Mouse (Mus musculus) cortical plate, adult 2 months (tissue): Measurements from ENCODE around the gene Usp49. TPM values are rescaled to one million over a fixed set of nuclear protein-coding genes. Genes with fewer than 3 reads are reported as not detected.

Experiments used
- H3K27ac ChIP-seq: fragments of 200-500 bp; 2 replicates; pipeline ENCODE4 v1.5.1; 2012; ENCODE audit warnings: low read length, control low read depth, inconsistent platforms; ENCODE audit not compliant: insufficient read depth
- H3K4me1 ChIP-seq: fragments of 200-500 bp; 2 replicates; pipeline ENCODE4 v1.6.1; 2011; ENCODE audit warnings: low read length; ENCODE audit not compliant: control insufficient read depth, insufficient read depth
- H3K4me3 ChIP-seq: fragments of 200-500 bp; 2 replicates; pipeline ENCODE4 v1.5.1; 2011; ENCODE audit warnings: mild to moderate bottlenecking, low read length, control low read depth; ENCODE audit not compliant: insufficient read depth
- CTCF ChIP-seq: fragments of 200-500 bp; IDR thresholded peaks from 2 replicates; pipeline ENCODE4 v1.5.1; 2011; ENCODE audit warnings: mild to moderate bottlenecking, control low read depth, low read length; ENCODE audit not compliant: insufficient read depth; ENCODE audit errors: extremely low read depth
- POLR2A ChIP-seq: fragments of 200-500 bp; IDR thresholded peaks from 2 replicates; pipeline ENCODE4 v1.6.1; 2011; ENCODE audit warnings: mild to moderate bottlenecking, low read length, control low read depth; ENCODE audit not compliant: insufficient read depth; ENCODE audit errors: extremely low read depth
- polyA plus RNA-seq: library from polyadenylated mRNA; depleted of rRNA; stranded (reverse); fragments of >200 nt; gene quantifications from 2 replicates; pipeline ENCODE4 v1.2.3, GENCODE M21; 2012

Usp49 gene
- polyA plus RNA-seq, 1 experiment, result 12.4 TPM

- Histone ChIP-seq H3K27ac (peak within 1 kb of the TSS; percentile 63; the same call in 1 of the 2 replicates), H3K4me3 (peak within 1 kb of the TSS; percentile 58), H3K4me1 (peaks cover 3% of the 10 kb centered on the region; the same call in 1 of the 2 replicates)
- no peak for TF ChIP-seq CTCF
- TF ChIP-seq POLR2A, result peak; percentile 64
These were observed 58.4 kb downstream of the Usp49 start, which contains the start of gene Frs3 for GRCm38 (mm10) chr17:47688608-47689575. Gene Frs3 (plus strand): TSS chr17:47689030.

GRCm38 (mm10) chr17:47689894-47690293 lies 59.4 kb downstream of the Usp49 start:
- no peak for TF ChIP-seq POLR2A
- TF ChIP-seq CTCF, result no peak

DNA sequence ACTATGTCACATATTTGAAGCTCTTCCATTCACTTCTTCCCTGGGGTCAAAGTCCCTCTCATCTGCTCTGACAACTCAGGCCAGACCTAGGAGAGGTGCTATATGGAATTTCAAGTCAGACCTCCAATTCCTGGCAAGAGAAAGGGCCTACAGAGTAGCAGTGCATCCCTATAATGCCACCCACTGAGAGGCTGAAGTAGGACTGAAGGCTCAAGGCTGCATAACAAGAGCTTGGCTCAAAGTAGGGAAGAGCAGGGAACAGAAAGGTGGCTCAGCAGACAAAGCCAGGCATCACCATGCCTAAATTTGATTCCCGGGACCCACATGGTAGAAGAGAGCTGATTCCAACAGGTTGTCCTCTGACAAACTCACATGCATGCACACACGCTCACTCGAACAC lies 61.2 kb downstream of the Usp49 start:
- no peak overlapping the region for H3K4me3 ChIP-seq
- TF ChIP-seq POLR2A, result no peak
- no peak for TF ChIP-seq CTCF
- H3K4me1 ChIP-seq, result peaks cover 1% of the 10 kb centered on the region; the same call in 1 of the 2 replicates
- H3K27ac ChIP-seq, result no peak overlapping the region

More at GRCm38 (mm10) chr17:47689894-47690293, 59.4 kb downstream of the Usp49 start:
- Histone ChIP-seq H3K4me3 (peak overlapping the region; percentile 58; the same call in 1 of the 2 replicates), H3K4me1 (peaks cover 3% of the 10 kb centered on the region; the same call in 1 of the 2 replicates), H3K27ac (no peak overlapping the region)

DNA sequence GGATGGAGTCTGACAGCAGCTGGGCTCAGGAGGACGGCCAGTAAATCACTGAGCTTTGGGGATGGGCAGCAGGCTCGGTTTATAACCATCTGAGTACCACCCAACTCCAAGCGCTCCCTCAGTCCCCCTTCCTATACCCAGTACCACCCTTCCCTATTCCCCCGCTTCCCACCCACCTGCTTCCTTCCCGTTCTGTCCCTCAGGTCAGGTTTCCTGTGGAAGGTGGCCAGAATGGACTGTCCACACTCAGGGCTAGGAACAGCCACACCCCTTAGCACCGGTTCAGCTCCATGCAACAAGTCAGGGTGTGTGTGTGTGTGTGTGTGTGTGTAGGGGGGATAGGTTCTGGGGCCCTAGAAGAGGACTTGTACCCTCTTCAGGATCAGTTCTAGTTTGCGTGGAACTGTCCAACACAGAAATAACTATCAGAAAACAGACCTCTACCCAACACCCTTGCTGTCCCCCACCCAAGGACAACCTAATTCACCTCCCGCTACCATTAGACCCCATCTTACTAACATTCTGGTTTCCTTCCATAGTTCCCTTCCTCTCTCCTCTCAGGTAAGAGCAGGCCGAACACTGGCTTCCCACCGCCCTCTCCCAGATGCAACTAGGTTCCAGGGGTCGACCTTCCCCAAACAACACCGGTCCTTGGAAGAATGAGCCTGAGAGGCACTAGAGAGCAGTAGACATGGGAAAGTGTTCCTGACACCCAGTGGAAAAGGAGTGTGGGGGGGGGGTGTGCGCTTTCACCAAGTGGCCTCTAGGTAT lies 63.4 kb downstream of the Usp49 start:
- H3K4me3 ChIP-seq, result peak overlapping the region; percentile 48
- TF ChIP-seq CTCF, result no peak
- no peak for TF ChIP-seq POLR2A
- H3K27ac ChIP-seq, result no peak overlapping the region
- H3K4me1 ChIP-seq, result peaks cover 1% of the 10 kb centered on the region; the same call in 1 of the 2 replicates

GRCm38 (mm10) chr17:47694442-47694502 lies 63.8 kb downstream of the Usp49 start, which contains the start of gene Gm21981:
Gene Gm21981 (minus strand): TSS chr17:47694455.
- TF ChIP-seq CTCF, result no peak
- TF ChIP-seq POLR2A, result no peak
- Histone ChIP-seq H3K4me1 (peaks cover 1% of the 10 kb centered on the region; the same call in 1 of the 2 replicates), H3K27ac (no peak within 1 kb of the TSS), H3K4me3 (peak within 1 kb of the TSS; percentile 48)

DNA sequence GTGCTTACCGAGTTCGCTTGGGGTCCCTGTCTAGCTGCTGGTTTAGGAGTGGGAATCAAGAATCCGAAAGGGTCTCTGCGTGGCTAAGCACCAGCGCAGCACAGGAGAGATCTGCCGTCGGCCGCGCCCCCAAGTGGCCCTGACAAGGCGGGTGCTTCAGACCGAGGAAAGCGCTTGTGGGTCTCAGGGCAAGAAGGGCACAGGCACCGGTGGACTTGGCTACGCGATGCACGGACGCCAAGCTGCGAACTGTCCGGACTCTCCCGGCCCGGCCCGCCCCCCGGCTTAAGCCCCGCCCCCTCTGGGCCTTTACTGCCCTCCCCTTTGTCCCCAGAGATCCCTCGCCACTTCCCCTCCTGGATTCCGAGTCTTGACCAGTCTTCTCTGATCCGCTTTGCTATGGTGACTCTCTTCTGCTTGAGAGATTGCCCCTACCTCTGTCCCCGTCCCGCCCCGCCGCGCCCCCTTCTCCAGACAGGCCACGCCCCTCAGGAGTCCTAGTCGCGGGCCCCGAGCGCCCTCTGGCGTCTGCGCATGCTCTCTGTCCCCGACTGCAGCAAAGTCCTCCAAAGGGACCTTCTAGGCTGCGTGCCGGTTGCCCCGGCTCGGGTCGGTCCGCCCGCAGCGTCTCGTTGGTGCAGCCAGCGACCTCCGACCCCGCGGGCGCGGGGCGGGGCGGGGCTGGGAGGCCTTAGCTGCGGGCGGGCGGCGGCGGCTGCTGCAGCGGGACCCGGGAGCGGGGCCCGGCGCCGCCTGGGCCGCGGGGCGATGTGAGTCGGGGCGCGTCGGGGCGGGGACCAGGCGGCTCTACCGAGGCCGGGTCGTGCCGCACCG lies 64.2 kb downstream of the Usp49 start, which contains the start of gene Prickle4:
Prickle4 (minus strand) TSS at position 234 of the 834 bp plus-strand sequence.
- TF ChIP-seq CTCF, result peak; percentile 45
- peak; percentile 35; the same call in 1 of the 2 replicates for TF ChIP-seq POLR2A
- Histone ChIP-seq H3K4me1 (no peaks in the 10 kb centered on the region; the same call in 1 of the 2 replicates), H3K4me3 (peak within 1 kb of the TSS; percentile 48), H3K27ac (no peak within 1 kb of the TSS)

DNA sequence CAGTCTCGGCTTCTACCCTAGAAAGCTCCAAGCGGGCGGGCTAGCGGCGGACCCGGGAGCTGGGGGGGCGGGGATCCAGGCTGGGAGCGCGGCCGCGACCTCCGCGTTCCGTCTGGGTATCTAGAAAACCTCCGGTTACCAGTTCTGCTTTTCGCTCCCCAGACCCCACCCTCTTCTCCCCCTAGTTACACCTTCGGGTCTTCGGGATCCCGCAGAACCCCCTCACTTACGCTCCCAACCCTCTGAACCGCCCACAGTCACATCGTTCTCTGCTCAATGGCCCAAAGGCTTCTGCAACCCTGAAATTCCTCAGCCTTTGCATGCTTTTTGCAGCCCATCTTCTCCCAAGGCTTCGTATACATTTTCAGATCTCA lies 64.8 kb downstream of the Usp49 start:
- no peak for TF ChIP-seq POLR2A
- no peak for TF ChIP-seq CTCF
- no peak overlapping the region for H3K27ac ChIP-seq
- H3K4me3 ChIP-seq, result peak overlapping the region; percentile 48
- H3K4me1 ChIP-seq, result no peaks in the 10 kb centered on the region; the same call in 1 of the 2 replicates

DNA sequence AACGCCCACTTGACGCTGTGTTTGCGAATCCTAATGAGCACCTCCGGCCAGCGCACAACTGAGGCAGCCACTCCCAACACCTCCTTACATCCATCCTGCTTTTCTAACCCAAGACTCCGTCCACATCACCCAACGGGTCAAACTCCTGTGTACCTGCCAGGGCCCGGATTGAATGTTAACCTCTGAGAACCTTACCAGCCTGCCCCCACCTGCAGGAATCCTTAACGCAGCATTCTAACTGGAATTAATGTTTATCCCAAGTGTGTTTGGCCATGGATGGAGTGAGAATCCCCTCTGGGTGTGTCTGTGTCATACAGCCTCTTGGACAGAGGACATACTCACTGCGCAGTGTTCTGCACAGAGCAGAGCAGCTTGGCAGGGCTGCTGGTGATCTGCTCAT lies 67.7 kb downstream of the Usp49 start:
- no peak overlapping the region for H3K4me3 ChIP-seq
- H3K4me1 ChIP-seq, result no peaks in the 10 kb centered on the region; the same call in 1 of the 2 replicates
- no peak for TF ChIP-seq CTCF
- TF ChIP-seq POLR2A, result no peak
- H3K27ac ChIP-seq, result no peak overlapping the region

- H3K4me3 ChIP-seq, result no peak overlapping the region
- no peak overlapping the region for H3K27ac ChIP-seq
- no peaks in the 10 kb centered on the region; the same call in 1 of the 2 replicates for H3K4me1 ChIP-seq
- TF ChIP-seq POLR2A (no peak), CTCF (no peak)
These were observed 68.6 kb downstream of the Usp49 start for GRCm38 (mm10) chr17:47699055-47699454.
